Mouse (Mus musculus) small intestine, adult 2 months (tissue): ENCODE data around the gene Rrh.

Source experiments
- CTCF ChIP-seq: fragments of 200-500 bp; IDR thresholded peaks from 2 replicates; pipeline ENCODE4 v1.5.1; 2012; ENCODE audit warnings: low read depth, mild to moderate bottlenecking, control low read depth, inconsistent platforms, low read length, moderate library complexity, mixed read lengths; ENCODE audit not compliant: insufficient replicate concordance, insufficient read length; ENCODE audit errors: extremely low read depth
- POLR2A ChIP-seq: fragments of 200-500 bp; IDR thresholded peaks from 2 replicates; pipeline ENCODE4 v1.6.1; 2012; ENCODE audit warnings: low read depth, mild to moderate bottlenecking, control low read depth, inconsistent platforms, low read length, moderate library complexity

DNA sequence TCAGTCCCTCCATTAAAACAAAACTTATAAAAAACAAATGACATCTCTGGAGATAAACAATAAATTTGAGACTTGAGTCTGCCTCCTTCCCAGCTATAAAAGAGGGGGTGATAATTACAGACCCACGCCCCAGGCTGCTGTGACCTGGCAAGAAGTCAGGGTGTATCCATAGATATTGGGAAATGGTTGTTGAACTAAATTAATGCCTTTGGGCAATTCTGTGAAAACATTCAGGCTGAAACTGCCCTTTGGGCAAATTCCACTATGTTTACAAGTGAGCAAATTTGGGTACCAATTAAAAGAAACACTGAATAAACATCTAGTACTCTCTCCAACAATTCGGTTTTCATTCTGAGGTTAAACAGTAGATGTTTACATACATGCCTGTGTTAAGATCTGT is 23.4 kb downstream of the Rrh start:
- TF ChIP-seq CTCF: no peak
- no peak for TF ChIP-seq POLR2A
